Mouse (Mus musculus): ENCODE measurements around the gene Nup85.

The Nup85 gene

GRCm38 (mm10) chr11:115614346-115615107 is 50.3 kb downstream of the Nup85 start:
- no peak for DNase-seq

- no peak for DNase-seq
Observed at GRCm38 (mm10) chr11:115615108-115615825, 51.0 kb downstream of the Nup85 start.

- no peak for DNase-seq
Observed at GRCm38 (mm10) chr11:115615875-115616274, 51.6 kb downstream of the Nup85 start.

- no peak for DNase-seq
Observed at GRCm38 (mm10) chr11:115616371-115616770, 52.1 kb downstream of the Nup85 start.

GRCm38 (mm10) chr11:115616893-115617292 is 52.7 kb downstream of the Nup85 start:
- DNase-seq = no peak

GRCm38 (mm10) chr11:115618001-115618400 is 53.8 kb downstream of the Nup85 start:
- no peak for DNase-seq

- no peak for DNase-seq
Observed at GRCm38 (mm10) chr11:115618732-115619516, 54.7 kb downstream of the Nup85 start.

GRCm38 (mm10) chr11:115619949-115620348 is 55.7 kb downstream of the Nup85 start:
- DNase-seq = no peak

GRCm38 (mm10) chr11:115623487-115624070 is 59.3 kb downstream of the Nup85 start:
- DNase-seq = no peak

- DNase-seq = no peak
Observed at GRCm38 (mm10) chr11:115625877-115626276, 61.6 kb downstream of the Nup85 start.

- no peak for DNase-seq
Observed at GRCm38 (mm10) chr11:115626824-115627616, 62.8 kb downstream of the Nup85 start.

- peak; percentile 99 for DNase-seq
Observed at GRCm38 (mm10) chr11:115627705-115628464, 63.7 kb downstream of the Nup85 start, which contains the start of gene Slc25a19. Gene Slc25a19, minus strand, starts transcription at chr11:115628295.

- DNase-seq = no peak
Observed at GRCm38 (mm10) chr11:115628465-115629101, 64.3 kb downstream of the Nup85 start.

GRCm38 (mm10) chr11:115629734-115630531 is 65.7 kb downstream of the Nup85 start:
- no peak for DNase-seq

- no peak for DNase-seq
Observed at GRCm38 (mm10) chr11:115630532-115631504, 66.6 kb downstream of the Nup85 start.

- no peak for DNase-seq
Observed at GRCm38 (mm10) chr11:115631505-115631890, 67.3 kb downstream of the Nup85 start.

GRCm38 (mm10) chr11:115632247-115632646 is 68.0 kb downstream of the Nup85 start:
- DNase-seq = no peak

- no peak for DNase-seq
Observed at GRCm38 (mm10) chr11:115632862-115633261, 68.6 kb downstream of the Nup85 start.

Measured in cerebellum, adult 11 months (tissue).